Mouse (Mus musculus): ENCODE measurements around the gene Wfdc6a. TPM values are rescaled to one million over a fixed set of nuclear protein-coding genes. Genes with fewer than 3 reads are reported as not detected.
A peak's percentile ranks its signal among the peaks of the same experiment; 100 is the strongest.

Wfdc6a gene
- polyA plus RNA-seq, 1 experiment: not detected

DNA sequence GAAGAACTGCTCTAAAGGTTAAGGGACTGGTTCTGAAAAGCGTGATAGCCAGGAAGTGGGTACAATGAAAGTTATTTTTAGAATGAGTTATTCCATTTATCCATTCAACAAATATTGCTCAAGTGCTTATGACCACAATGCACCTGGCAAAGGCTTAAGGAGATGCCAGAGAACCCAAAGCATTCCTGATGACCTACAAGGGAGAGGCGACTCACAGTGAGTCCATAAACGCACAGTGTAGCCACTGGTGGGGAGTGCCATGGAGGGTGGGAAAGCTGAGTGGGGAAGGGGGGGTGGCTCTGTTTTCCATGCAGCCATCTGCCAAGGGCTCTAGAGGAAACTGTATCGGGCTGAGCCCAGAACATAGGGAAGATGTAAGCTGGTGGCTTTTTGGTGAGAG is 35.9 kb downstream of the Wfdc6a start:
- Histone ChIP-seq H3K4me3 (ENCODE audit: low read depth, low read length) (0 out of 2 replicates have a peak overlapping the region, but pooled peaks have one; percentile 16), H3K27ac (ENCODE audit: insufficient read depth, low read length) (no peak overlapping the region), H3K9ac (ENCODE audit: low read depth, poor library complexity, severe bottlenecking) (no peak overlapping the region), H3K27me3 (ENCODE audit: control insufficient read depth, insufficient read depth, low read length, poor library complexity, severe bottlenecking) (no peaks in the 10 kb centered on the region), H3K9me3 (replicated peaks; ENCODE audit: control insufficient read depth, insufficient read depth, low read length, poor library complexity, severe bottlenecking) (no peaks in the 10 kb centered on the region), H3K4me1 (ENCODE audit: control insufficient read depth, insufficient read depth, low read length) (peaks cover 6% of the 10 kb centered on the region), H3K36me3 (ENCODE audit: control insufficient read depth, insufficient read depth, low read length, poor library complexity, severe bottlenecking) (no peaks in the 10 kb centered on the region)
- no peak for TF ChIP-seq EP300 (IDR thresholded peaks at IDR 0.05; ENCODE audit: insufficient read depth, low read depth, low read length)

DNA sequence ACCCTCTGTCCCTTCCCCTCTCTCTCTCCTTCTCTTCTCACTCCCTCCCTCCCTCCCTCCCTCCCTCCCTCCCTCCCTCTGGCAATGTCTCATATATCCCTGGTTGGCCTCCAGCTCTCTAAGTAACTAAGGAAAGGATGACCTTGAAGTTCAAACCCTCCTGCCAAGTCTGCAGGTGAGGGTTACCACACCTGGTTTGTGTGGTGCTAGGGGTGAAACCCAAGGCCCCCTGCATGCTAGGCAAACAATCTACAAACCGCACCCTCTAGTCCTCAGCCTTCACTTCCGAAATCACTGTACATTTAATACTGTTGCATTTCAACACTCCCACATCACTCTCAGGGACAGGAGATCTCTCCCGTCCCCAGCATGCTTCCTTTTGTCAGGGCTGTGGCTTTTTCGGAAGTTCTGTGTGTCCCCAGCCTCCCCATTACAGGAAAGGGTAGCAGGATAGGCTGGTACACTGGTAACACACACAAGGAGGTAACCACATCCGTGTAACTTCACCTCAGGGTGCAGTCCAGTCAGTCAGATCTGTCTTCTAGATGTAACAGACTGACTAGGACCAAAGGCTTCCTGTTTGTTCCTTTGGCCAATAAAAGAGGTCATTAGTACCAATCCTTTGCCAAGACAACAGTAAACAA is 40.7 kb downstream of the Wfdc6a start:
- no peaks in the 10 kb centered on the region for H3K36me3 ChIP-seq (ENCODE audit: control insufficient read depth, insufficient read depth, low read length, poor library complexity, severe bottlenecking)
- H3K4me1 ChIP-seq (ENCODE audit: control insufficient read depth, insufficient read depth, low read length): peaks cover 6% of the 10 kb centered on the region
- H3K27ac ChIP-seq (ENCODE audit: insufficient read depth, low read length): no peak overlapping the region
- H3K4me3 ChIP-seq (ENCODE audit: low read depth, low read length): no peak overlapping the region
- H3K9ac ChIP-seq (ENCODE audit: low read depth, poor library complexity, severe bottlenecking): no peak overlapping the region
- no peak for TF ChIP-seq POLR2A (IDR thresholded peaks at IDR 0.05; ENCODE audit: insufficient read depth, low read length)
- TF ChIP-seq EP300 (IDR thresholded peaks at IDR 0.05; ENCODE audit: insufficient read depth, low read depth, low read length): no peak
- TF ChIP-seq CTCF (IDR thresholded peaks at IDR 0.05; ENCODE audit: low read depth, low read length): no peak
- peaks cover 3% of the 10 kb centered on the region; the same call in 1 of the 2 replicates for H3K9me3 ChIP-seq (replicated peaks; ENCODE audit: control insufficient read depth, insufficient read depth, low read length, poor library complexity, severe bottlenecking)
- no peaks in the 10 kb centered on the region for H3K27me3 ChIP-seq (ENCODE audit: control insufficient read depth, insufficient read depth, low read length, poor library complexity, severe bottlenecking)

DNA sequence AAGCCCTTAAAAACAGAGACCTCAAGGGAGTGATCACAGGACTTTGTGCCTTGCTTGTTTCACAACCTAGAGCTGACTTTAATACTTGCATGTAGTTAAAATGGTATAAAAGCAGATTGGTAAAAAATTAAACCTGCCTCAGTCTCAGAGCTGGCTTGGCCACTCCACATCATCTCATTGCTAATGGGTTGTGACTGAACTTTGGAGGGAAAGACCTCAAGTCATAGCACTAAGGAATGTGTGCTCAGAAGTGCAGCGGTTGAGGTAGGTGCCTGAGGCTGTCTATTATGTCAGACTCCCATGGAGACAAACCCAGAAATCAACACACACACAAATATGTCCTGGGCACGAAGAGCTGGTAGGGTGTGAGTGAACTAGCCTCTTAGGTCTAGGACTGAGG is 41.5 kb downstream of the Wfdc6a start:
- Histone ChIP-seq H3K36me3 (ENCODE audit: control insufficient read depth, insufficient read depth, low read length, poor library complexity, severe bottlenecking) (no peaks in the 10 kb centered on the region), H3K27ac (ENCODE audit: insufficient read depth, low read length) (no peak overlapping the region), H3K4me3 (ENCODE audit: low read depth, low read length) (no peak overlapping the region), H3K4me1 (ENCODE audit: control insufficient read depth, insufficient read depth, low read length) (peaks cover 3% of the 10 kb centered on the region), H3K9me3 (replicated peaks; ENCODE audit: control insufficient read depth, insufficient read depth, low read length, poor library complexity, severe bottlenecking) (peaks cover 3% of the 10 kb centered on the region; the same call in 1 of the 2 replicates), H3K9ac (ENCODE audit: low read depth, poor library complexity, severe bottlenecking) (no peak overlapping the region), H3K27me3 (ENCODE audit: control insufficient read depth, insufficient read depth, low read length, poor library complexity, severe bottlenecking) (no peaks in the 10 kb centered on the region)
- TF ChIP-seq POLR2A (IDR thresholded peaks at IDR 0.05; ENCODE audit: insufficient read depth, low read length): no peak
- no peak for TF ChIP-seq EP300 (IDR thresholded peaks at IDR 0.05; ENCODE audit: insufficient read depth, low read depth, low read length)
- no peak for TF ChIP-seq CTCF (IDR thresholded peaks at IDR 0.05; ENCODE audit: low read depth, low read length)

DNA sequence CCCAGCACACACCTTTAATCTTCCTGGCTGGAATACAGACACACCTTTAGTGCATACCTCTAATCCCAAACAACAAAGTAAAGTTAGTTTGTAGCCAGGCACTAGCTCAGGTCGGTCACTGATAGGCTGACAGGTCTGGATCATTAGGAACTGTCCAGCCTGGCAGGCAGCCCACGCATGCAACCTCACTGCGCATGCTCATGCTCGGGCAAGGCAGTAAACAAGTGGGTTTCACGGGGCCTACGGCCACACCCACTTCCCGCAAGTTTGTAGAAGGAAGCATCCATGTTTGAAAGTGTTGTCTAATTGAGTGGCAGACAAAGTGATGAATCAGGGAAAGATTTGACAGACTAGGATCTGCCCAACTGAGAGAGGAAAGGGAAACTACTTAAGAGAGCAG is 42.6 kb downstream of the Wfdc6a start:
- no peak for TF ChIP-seq CTCF (IDR thresholded peaks at IDR 0.05; ENCODE audit: low read depth, low read length)
- no peak for TF ChIP-seq POLR2A (IDR thresholded peaks at IDR 0.05; ENCODE audit: insufficient read depth, low read length)
- no peak for TF ChIP-seq EP300 (IDR thresholded peaks at IDR 0.05; ENCODE audit: insufficient read depth, low read depth, low read length)
- Histone ChIP-seq H3K9ac (ENCODE audit: low read depth, poor library complexity, severe bottlenecking) (no peak overlapping the region), H3K36me3 (ENCODE audit: control insufficient read depth, insufficient read depth, low read length, poor library complexity, severe bottlenecking) (no peaks in the 10 kb centered on the region), H3K27ac (ENCODE audit: insufficient read depth, low read length) (no peak overlapping the region), H3K4me3 (ENCODE audit: low read depth, low read length) (no peak overlapping the region), H3K4me1 (ENCODE audit: control insufficient read depth, insufficient read depth, low read length) (peaks cover 3% of the 10 kb centered on the region), H3K9me3 (replicated peaks; ENCODE audit: control insufficient read depth, insufficient read depth, low read length, poor library complexity, severe bottlenecking) (peaks cover 3% of the 10 kb centered on the region; the same call in 1 of the 2 replicates), H3K27me3 (ENCODE audit: control insufficient read depth, insufficient read depth, low read length, poor library complexity, severe bottlenecking) (no peaks in the 10 kb centered on the region)

DNA sequence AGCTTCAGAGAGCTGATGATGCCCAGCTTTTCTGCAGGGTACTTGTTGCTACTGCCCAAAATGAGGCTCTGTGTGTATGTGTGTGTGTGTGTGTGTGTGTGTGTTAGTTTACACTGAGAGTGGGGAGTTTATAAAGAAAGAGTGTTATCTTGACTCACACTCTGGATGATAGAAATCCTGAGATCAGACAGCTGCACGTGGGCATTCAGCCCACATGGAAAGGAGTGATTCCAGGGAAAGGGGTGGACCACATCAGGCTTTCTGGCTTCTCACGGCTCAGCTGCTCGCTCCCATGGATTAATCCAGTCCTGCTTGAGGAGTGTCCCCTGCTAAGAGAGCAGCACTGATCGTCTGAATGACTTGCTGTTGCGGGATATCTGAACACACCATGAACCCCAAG is 43.1 kb downstream of the Wfdc6a start:
- Histone ChIP-seq H3K9me3 (replicated peaks; ENCODE audit: control insufficient read depth, insufficient read depth, low read length, poor library complexity, severe bottlenecking) (peaks cover 3% of the 10 kb centered on the region; the same call in 1 of the 2 replicates), H3K36me3 (ENCODE audit: control insufficient read depth, insufficient read depth, low read length, poor library complexity, severe bottlenecking) (no peaks in the 10 kb centered on the region), H3K27me3 (ENCODE audit: control insufficient read depth, insufficient read depth, low read length, poor library complexity, severe bottlenecking) (no peaks in the 10 kb centered on the region), H3K27ac (ENCODE audit: insufficient read depth, low read length) (no peak overlapping the region), H3K4me1 (ENCODE audit: control insufficient read depth, insufficient read depth, low read length) (peaks cover 3% of the 10 kb centered on the region), H3K9ac (ENCODE audit: low read depth, poor library complexity, severe bottlenecking) (no peak overlapping the region), H3K4me3 (ENCODE audit: low read depth, low read length) (no peak overlapping the region)
- TF ChIP-seq EP300 (IDR thresholded peaks at IDR 0.05; ENCODE audit: insufficient read depth, low read depth, low read length): no peak
- no peak for TF ChIP-seq POLR2A (IDR thresholded peaks at IDR 0.05; ENCODE audit: insufficient read depth, low read length)
- no peak for TF ChIP-seq CTCF (IDR thresholded peaks at IDR 0.05; ENCODE audit: low read depth, low read length)

DNA sequence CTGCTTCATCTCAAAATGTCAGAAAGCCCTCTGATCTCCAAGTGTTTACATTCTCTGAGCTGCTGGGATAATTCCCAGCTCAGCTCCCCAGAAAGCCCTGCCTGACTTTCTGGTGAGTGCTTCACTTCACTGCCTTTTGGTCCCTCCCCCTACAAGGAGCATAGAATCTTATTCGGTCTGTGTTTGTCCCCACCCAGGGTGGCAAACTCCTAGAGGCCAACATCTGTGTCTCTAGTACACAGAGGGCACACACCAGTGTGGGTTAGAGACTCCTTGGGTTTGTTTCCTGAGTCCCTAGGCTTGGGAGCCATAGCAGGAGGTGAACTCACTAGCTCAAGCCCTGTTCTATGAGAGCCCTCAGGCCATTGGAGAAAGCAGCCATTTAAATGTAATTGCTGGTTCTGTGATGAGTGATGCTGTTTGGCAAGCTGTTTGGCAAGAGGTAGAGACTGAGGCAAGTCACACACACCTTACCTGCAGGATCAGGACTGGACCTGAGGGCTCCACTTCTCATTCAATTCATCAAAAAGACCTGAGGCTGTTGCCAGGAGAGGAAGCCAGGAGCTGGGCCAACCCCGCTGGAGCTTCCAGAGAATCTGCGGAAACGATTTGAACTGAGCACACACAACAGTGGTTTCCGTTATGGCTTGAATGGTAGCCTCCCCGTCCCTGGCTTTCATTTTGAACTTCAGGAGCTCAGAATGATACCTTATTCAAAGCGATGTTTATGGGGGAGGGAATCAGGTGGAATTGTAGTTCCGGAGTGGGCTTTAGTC is 44.4 kb downstream of the Wfdc6a start:
- Histone ChIP-seq H3K4me3 (ENCODE audit: low read depth, low read length) (no peak overlapping the region), H3K27ac (ENCODE audit: insufficient read depth, low read length) (no peak overlapping the region), H3K9me3 (replicated peaks; ENCODE audit: control insufficient read depth, insufficient read depth, low read length, poor library complexity, severe bottlenecking) (peaks cover 3% of the 10 kb centered on the region; the same call in 1 of the 2 replicates), H3K9ac (ENCODE audit: low read depth, poor library complexity, severe bottlenecking) (no peak overlapping the region), H3K4me1 (ENCODE audit: control insufficient read depth, insufficient read depth, low read length) (peaks cover 3% of the 10 kb centered on the region), H3K27me3 (ENCODE audit: control insufficient read depth, insufficient read depth, low read length, poor library complexity, severe bottlenecking) (no peaks in the 10 kb centered on the region), H3K36me3 (ENCODE audit: control insufficient read depth, insufficient read depth, low read length, poor library complexity, severe bottlenecking) (no peaks in the 10 kb centered on the region)
- TF ChIP-seq EP300 (IDR thresholded peaks at IDR 0.05; ENCODE audit: insufficient read depth, low read depth, low read length): 0 out of 2 replicates have a peak, but pooled peaks have one; percentile 3
- TF ChIP-seq CTCF (IDR thresholded peaks at IDR 0.05; ENCODE audit: low read depth, low read length): no peak
